Mouse (Mus musculus) 3T3-L1 (cell line): Measurements from ENCODE around the gene Simc1.

Experiments
- DNase-seq: peaks from one replicate; pipeline ENCODE4 v3.0.0-alpha.2; 2015; ENCODE audit warnings: low read depth, low spot score

Simc1 gene

GRCm38 (mm10) chr13:54532134-54532533 is 28.6 kb downstream of the Simc1 start:
- DNase-seq = no peak

- no peak for DNase-seq
Observed at GRCm38 (mm10) chr13:54548036-54548435, 44.5 kb downstream of the Simc1 start.

GRCm38 (mm10) chr13:54556176-54556575 is 52.6 kb downstream of the Simc1 start:
- no peak for DNase-seq

GRCm38 (mm10) chr13:54556796-54557195 is 53.2 kb downstream of the Simc1 start:
- DNase-seq = no peak

- no peak for DNase-seq
Observed at GRCm38 (mm10) chr13:54557652-54558051, 54.1 kb downstream of the Simc1 start.

GRCm38 (mm10) chr13:54559656-54560055 is 56.1 kb downstream of the Simc1 start:
- DNase-seq = no peak

- no peak for DNase-seq
Observed at GRCm38 (mm10) chr13:54560608-54561007, 57.0 kb downstream of the Simc1 start.

GRCm38 (mm10) chr13:54562562-54562961 is 59.0 kb downstream of the Simc1 start:
- DNase-seq = no peak

- DNase-seq = peak; percentile 14
Observed at GRCm38 (mm10) chr13:54564232-54565200, 60.9 kb downstream of the Simc1 start.

GRCm38 (mm10) chr13:54565201-54565581 is 61.6 kb downstream of the Simc1 start, which contains the start of gene 4833439L19Rik:
TSS of gene 4833439L19Rik (minus strand) at chr13:54565435.
- DNase-seq = peak; percentile 90

- DNase-seq = peak; percentile 61
Observed at GRCm38 (mm10) chr13:54565594-54566345, 62.2 kb downstream of the Simc1 start.

GRCm38 (mm10) chr13:54568380-54568779 is 64.8 kb downstream of the Simc1 start:
- no peak for DNase-seq

GRCm38 (mm10) chr13:54569282-54569681 is 65.7 kb downstream of the Simc1 start:
- peak; percentile 8 for DNase-seq

- DNase-seq = no peak
Observed at GRCm38 (mm10) chr13:54570736-54571135, 67.2 kb downstream of the Simc1 start.

- no peak for DNase-seq
Observed at GRCm38 (mm10) chr13:54571637-54572036, 68.1 kb downstream of the Simc1 start.

- no peak for DNase-seq
Observed at GRCm38 (mm10) chr13:54572621-54573020, 69.0 kb downstream of the Simc1 start.

- DNase-seq = peak; percentile 59
Observed at GRCm38 (mm10) chr13:54574854-54575481, 71.4 kb downstream of the Simc1 start, which contains the start of gene Arl10. TSS of gene Arl10 (plus strand) at chr13:54575015.

GRCm38 (mm10) chr13:54575489-54575888 is 71.9 kb downstream of the Simc1 start:
- DNase-seq = no peak

- no peak for DNase-seq
Observed at GRCm38 (mm10) chr13:54577652-54578507, 74.3 kb downstream of the Simc1 start.

GRCm38 (mm10) chr13:54581385-54581784 is 77.8 kb downstream of the Simc1 start:
- no peak for DNase-seq

GRCm38 (mm10) chr13:54582126-54582525 is 78.5 kb downstream of the Simc1 start:
- DNase-seq = no peak
